In genomic region chr5:98253838-98254821, GRCm38 (mm10) we compare ENCODE assay signal across 7 mouse cellular contexts. TPM values are rescaled to one million over a fixed set of nuclear protein-coding genes. Genes with fewer than 3 reads are reported as not detected.
DNase-seq lines count a peak whose midpoint lies in the region; ATAC-seq and TF ChIP-seq lines count a peak whose summit lies in the region.

Fgf5 (plus strand) TSS chr5:98254184.

- peaks cover 24% of the 10 kb centered on the region for H3K4me1 ChIP-seq in forebrain, embryonic 10.5 days
- peaks cover 24% of the 10 kb centered on the region for H3K4me1 ChIP-seq in hindbrain, embryonic 10.5 days (replicated peaks)
- peaks cover 11% of the 10 kb centered on the region for H3K4me1 ChIP-seq in midbrain, embryonic 16.5 days (ENCODE audit: control insufficient read depth, insufficient read depth, low read length)

- in situ Hi-C loops in Patski (cut with MboI; ENCODE audit: low pct_unique_long_range_greater_than_20kb) = no loop called here

- WGBS in forebrain, embryonic 10.5 days = under 1% methylated on average over 79 of the region's 80 CpGs
- WGBS in hindbrain, embryonic 10.5 days = under 1% methylated on average over 80 of the region's 80 CpGs
- WGBS in midbrain, embryonic 16.5 days = under 1% methylated on average over 58 of the region's 80 CpGs

- no peaks in the 10 kb centered on the region for H3K36me3 ChIP-seq in forebrain, embryonic 10.5 days (replicated peaks)
- no peaks in the 10 kb centered on the region for H3K36me3 ChIP-seq in hindbrain, embryonic 10.5 days
- H3K36me3 ChIP-seq in midbrain, embryonic 16.5 days (ENCODE audit: control insufficient read depth, insufficient read depth, low read length) = no peaks in the 10 kb centered on the region

- no peak for TF ChIP-seq CTCF in Patski (IDR thresholded peaks at IDR 0.05)

- POLR2A ChIA-PET in Patski (lab: Charles Lee) = interaction anchor here (0.7 kb wide), 1 partner anchor 11 kb away, joined by 3 read pairs; no protein-coding TSS in a partner anchor

- peaks cover 18% of the 10 kb centered on the region for H3K27me3 ChIP-seq in Patski
- peaks cover 84% of the 10 kb centered on the region for H3K27me3 ChIP-seq in forebrain, embryonic 10.5 days (ENCODE audit: poor library complexity, severe bottlenecking)
- peaks cover 93% of the 10 kb centered on the region for H3K27me3 ChIP-seq in hindbrain, embryonic 10.5 days (ENCODE audit: insufficient read depth, poor library complexity, severe bottlenecking)
- H3K27me3 ChIP-seq in midbrain, embryonic 16.5 days (ENCODE audit: control insufficient read depth, insufficient read depth, low read depth, low read length) = peaks cover 17% of the 10 kb centered on the region

- peak within 1 kb of the TSS; percentile 70 for H3K4me3 ChIP-seq in forebrain, embryonic 10.5 days
- peak within 1 kb of the TSS; percentile 71 for H3K4me3 ChIP-seq in hindbrain, embryonic 10.5 days
- peak within 1 kb of the TSS; percentile 63 for H3K4me3 ChIP-seq in midbrain, embryonic 16.5 days (ENCODE audit: low read depth, low read length)

- peak; percentile 95 for ATAC-seq in Patski
- ATAC-seq in midbrain, embryonic 16.5 days = peak; percentile 87

- H3K4me2 ChIP-seq in midbrain, embryonic 16.5 days (ENCODE audit: low read length) = peak within 1 kb of the TSS; percentile 98

- intact Hi-C loops in left cerebral cortex, postnatal 36 days (cut with DNase I) = loop anchor here (5.0 kb wide), 1 partner anchor 33 kb away; no protein-coding TSS in a partner anchor

- peak within 1 kb of the TSS; percentile 69 for H3K27ac ChIP-seq in forebrain, embryonic 10.5 days
- peak within 1 kb of the TSS; percentile 79 for H3K27ac ChIP-seq in hindbrain, embryonic 10.5 days
- 0 out of 2 replicates have a peak within 1 kb of the TSS, but pooled peaks have one; percentile 3 for H3K27ac ChIP-seq in midbrain, embryonic 16.5 days (ENCODE audit: low read length)

- no peaks in the 10 kb centered on the region for H3K9me3 ChIP-seq in forebrain, embryonic 10.5 days
- no peaks in the 10 kb centered on the region for H3K9me3 ChIP-seq in hindbrain, embryonic 10.5 days
- no peaks in the 10 kb centered on the region for H3K9me3 ChIP-seq in midbrain, embryonic 16.5 days (replicated peaks; ENCODE audit: control insufficient read depth, low read length, poor library complexity, severe bottlenecking)

- DNase-seq in Patski (ENCODE audit: low read depth, low spot score) = peak; percentile 27
- DNase-seq in brain, adult 2 months (ENCODE audit: low read depth, low spot score) = peak; percentile 70
- DNase-seq in forebrain, embryonic 10.5 days (ENCODE audit: extremely low spot score, low spot score) = peak; percentile 63
- peak; percentile 66 for DNase-seq in hindbrain, embryonic 10.5 days (ENCODE audit: low spot score)
- DNase-seq in left cerebral cortex, postnatal 36 days (ENCODE audit: low spot score in 2 of 2) = peak; percentile 53 to 67
- peak; percentile 8 for DNase-seq in urinary bladder, postnatal 25 days (ENCODE audit: low spot score)

- CTCF ChIA-PET in Patski (lab: Charles Lee) = no interaction called here

- peak within 1 kb of the TSS; percentile 69 for H3K9ac ChIP-seq in midbrain, embryonic 16.5 days (ENCODE audit: low read depth, low read length)

RNA-seq across cellular contexts. Expression of gene Fgf5, which starts in this region (rescaled TPM):
- polyA plus RNA-seq in Patski (2021) = 0.68 TPM
- not detected in 2 replicates for polyA plus RNA-seq in forebrain, embryonic 10.5 days (2016; fragmentation: Nextera tagmentation; extraction: Ambion mirVana)
- polyA plus RNA-seq in hindbrain, embryonic 10.5 days (2016; fragmentation: Nextera tagmentation; extraction: Ambion mirVana) = 0.29 and 0.31 TPM in 2 replicates
- 1 to 10 TPM; 4.0 to 4.1 TPM for total RNA-seq in left cerebral cortex, postnatal 36 days (2021)
- polyA plus RNA-seq in midbrain, embryonic 16.5 days (2015; fragmentation: Nextera tagmentation; extraction: Ambion mirVana) = 0.85 and 1.4 TPM in 2 replicates

Comparison
In these comparisons a context has a peak if more than half of its experiments do, and no peak if none do; other contexts are left out.
1. Peak in every context shown above with its lines: DNase-seq, ATAC-seq, H3K4me3 ChIP-seq and H3K27ac ChIP-seq.
2. Peak in DNase-seq and ATAC-seq in Patski; RNA of the gene not detected or under 1 TPM.
3. Peak in DNase-seq, H3K4me3 ChIP-seq and H3K27ac ChIP-seq in forebrain, embryonic 10.5 days; RNA of the gene not detected or under 1 TPM.
4. Peak in DNase-seq, H3K4me3 ChIP-seq and H3K27ac ChIP-seq in hindbrain, embryonic 10.5 days; RNA of the gene not detected or under 1 TPM.
5. DNase-seq: peak in every context shown above with its lines; median percentile 70 in brain, adult 2 months; 66 in hindbrain, embryonic 10.5 days; 63 in forebrain, embryonic 10.5 days; 60 in left cerebral cortex, postnatal 36 days; 27 in Patski; 8 in urinary bladder, postnatal 25 days.
6. H3K27ac ChIP-seq: peak in every context shown above with its lines; median percentile 79 in hindbrain, embryonic 10.5 days; 69 in forebrain, embryonic 10.5 days; 3 in midbrain, embryonic 16.5 days.